Mouse (Mus musculus) c-Kit-positive CD71-negative TER-119-negative erythroid progenitor cells, embryonic 14.5 days (primary cell): ENCODE data around the gene Rcbtb2.
"Not testable (repeated sequence)": the region's sequence is repeated elsewhere in the genome, so short reads cannot be mapped to it uniquely, and the experiment has no call there.

Source experiments
- DNase-seq: peaks from one replicate; pipeline ENCODE4 v3.0.0-alpha.2; 2013; ENCODE audit warnings: low read depth

Rcbtb2 gene

GRCm38 (mm10) chr14:73122923-73123278 lies at the start of gene Rcbtb2:
Gene Rcbtb2 (plus strand): TSS chr14:73123037.
- DNase-seq: no peak

GRCm38 (mm10) chr14:73083563-73083962 lies 39.3 kb upstream of the Rcbtb2 start:
- no peak for DNase-seq

GRCm38 (mm10) chr14:73086425-73086824 lies 36.4 kb upstream of the Rcbtb2 start:
- no peak for DNase-seq

- DNase-seq: no peak
Measured at GRCm38 (mm10) chr14:73087247-73087646, 35.6 kb upstream of the Rcbtb2 start.

- DNase-seq: no peak
Measured at GRCm38 (mm10) chr14:73087746-73088145, 35.1 kb upstream of the Rcbtb2 start.

- no peak for DNase-seq
Measured at GRCm38 (mm10) chr14:73088224-73088623, 34.6 kb upstream of the Rcbtb2 start.

- DNase-seq: no peak
Measured at GRCm38 (mm10) chr14:73092871-73093270, 30.0 kb upstream of the Rcbtb2 start.

- no peak for DNase-seq
Measured at GRCm38 (mm10) chr14:73094802-73095550, 27.9 kb upstream of the Rcbtb2 start.

- peak; percentile 86 for DNase-seq
Measured at GRCm38 (mm10) chr14:73098677-73099387, 24.0 kb upstream of the Rcbtb2 start.

GRCm38 (mm10) chr14:73102270-73102865 lies 20.5 kb upstream of the Rcbtb2 start:
- no peak for DNase-seq

GRCm38 (mm10) chr14:73102986-73103385 lies 19.9 kb upstream of the Rcbtb2 start:
- not testable (repeated sequence) for DNase-seq

- no peak for DNase-seq
Measured at GRCm38 (mm10) chr14:73104913-73105312, 17.9 kb upstream of the Rcbtb2 start.

GRCm38 (mm10) chr14:73105407-73106185 lies 17.2 kb upstream of the Rcbtb2 start:
- DNase-seq: peak; percentile 95

GRCm38 (mm10) chr14:73106234-73106711 lies 16.6 kb upstream of the Rcbtb2 start:
- DNase-seq: no peak

- no peak for DNase-seq
Measured at GRCm38 (mm10) chr14:73106957-73107356, 15.9 kb upstream of the Rcbtb2 start.

- no peak for DNase-seq
Measured at GRCm38 (mm10) chr14:73107371-73107770, 15.5 kb upstream of the Rcbtb2 start.

- DNase-seq: no peak
Measured at GRCm38 (mm10) chr14:73107952-73108351, 14.9 kb upstream of the Rcbtb2 start.

- DNase-seq: no peak
Measured at GRCm38 (mm10) chr14:73110682-73111081, 12.2 kb upstream of the Rcbtb2 start.

- DNase-seq: no peak
Measured at GRCm38 (mm10) chr14:73111091-73111490, 11.7 kb upstream of the Rcbtb2 start.

- no peak for DNase-seq
Measured at GRCm38 (mm10) chr14:73112186-73112840, 10.5 kb upstream of the Rcbtb2 start.

- DNase-seq: not testable (repeated sequence)
Measured at GRCm38 (mm10) chr14:73114952-73115351, 7.9 kb upstream of the Rcbtb2 start.

- no peak for DNase-seq
Measured at GRCm38 (mm10) chr14:73116301-73116700, 6.5 kb upstream of the Rcbtb2 start.
